Mouse (Mus musculus) T-helper 1 cell (primary cell): Measurements from ENCODE around the gene Map3k7cl.

Experiments
- in situ Hi-C: fragments of 300-600 bp; cut with MboI, MseI; formaldehyde crosslinking; loops from one replicate; pipeline ENCODE4 v1.15.1; 2025; ENCODE audit warnings: high pct_unique_total_duplicates

Gene Map3k7cl

DNA sequence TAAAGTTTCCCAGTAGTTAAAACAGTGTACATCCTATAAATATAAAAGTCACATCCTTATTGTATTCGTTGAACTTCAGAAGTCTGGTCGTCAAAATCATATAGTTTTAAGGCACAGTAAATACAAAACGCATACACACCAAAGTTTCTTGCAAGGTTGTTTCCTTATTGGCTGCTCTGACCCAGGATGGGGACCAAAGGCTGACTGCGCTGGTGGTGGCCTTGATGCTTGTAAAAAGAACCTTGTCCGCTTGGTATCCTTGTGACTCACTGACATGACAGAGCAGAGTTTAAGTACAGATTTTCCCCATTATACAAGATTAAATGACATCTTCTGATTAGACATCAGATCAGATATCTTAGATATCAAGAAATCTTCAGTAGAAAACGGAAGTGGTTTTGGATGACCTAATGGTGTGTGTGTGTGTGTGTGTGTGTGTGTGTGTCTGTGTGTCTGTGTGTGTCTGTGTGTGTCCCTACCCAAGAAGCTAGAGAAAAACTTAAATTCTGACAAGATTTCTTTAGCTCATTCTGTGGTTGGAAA is 82.2 kb downstream of the Map3k7cl start:
- in situ Hi-C loops: no loop called here

GRCm38 (mm10) chr16:87635841-87636240 is 82.7 kb downstream of the Map3k7cl start:
- in situ Hi-C loops: no loop called here

DNA sequence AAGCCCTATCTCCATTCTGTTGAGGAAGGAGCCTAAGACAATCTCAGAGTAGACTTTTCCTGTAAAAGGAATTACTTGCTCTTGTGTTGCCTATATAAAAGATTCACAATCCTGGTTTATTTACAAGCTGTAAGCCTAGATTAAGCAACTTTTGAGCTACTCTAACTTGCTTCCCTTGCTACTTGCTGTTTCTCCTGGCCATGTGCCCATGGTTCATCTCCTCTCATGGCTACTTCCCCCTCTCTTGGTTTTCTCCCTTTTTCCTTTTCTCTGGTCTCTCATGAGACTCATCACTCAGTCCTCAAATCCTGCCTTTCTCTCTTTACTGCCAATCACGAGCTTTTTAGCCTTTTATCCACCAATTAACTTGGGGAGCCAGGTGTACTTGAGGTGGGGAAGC is 85.0 kb downstream of the Map3k7cl start:
- in situ Hi-C loops: no loop called here

DNA sequence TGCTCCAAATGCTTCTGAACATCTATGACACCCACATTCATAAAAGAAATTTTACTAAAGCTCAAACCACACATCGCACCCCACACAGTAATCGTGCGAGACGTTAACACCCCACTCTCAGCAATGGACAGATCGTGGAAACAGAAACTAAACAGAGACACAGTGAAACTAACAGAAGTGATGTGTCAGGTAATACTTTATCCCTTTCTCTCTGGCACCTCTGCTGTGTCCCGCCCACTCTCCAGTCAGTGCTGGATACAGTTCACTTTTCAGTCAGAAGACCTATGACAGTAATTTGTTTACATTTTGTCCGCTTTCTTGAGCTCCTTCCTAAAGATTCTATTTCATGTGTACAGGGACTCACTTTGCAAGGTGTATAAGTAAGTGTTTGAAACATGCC is 89.1 kb downstream of the Map3k7cl start:
- in situ Hi-C loops: loop anchor here (10.0 kb wide), 1 partner anchor 73 kb away; no protein-coding TSS in a partner anchor

DNA sequence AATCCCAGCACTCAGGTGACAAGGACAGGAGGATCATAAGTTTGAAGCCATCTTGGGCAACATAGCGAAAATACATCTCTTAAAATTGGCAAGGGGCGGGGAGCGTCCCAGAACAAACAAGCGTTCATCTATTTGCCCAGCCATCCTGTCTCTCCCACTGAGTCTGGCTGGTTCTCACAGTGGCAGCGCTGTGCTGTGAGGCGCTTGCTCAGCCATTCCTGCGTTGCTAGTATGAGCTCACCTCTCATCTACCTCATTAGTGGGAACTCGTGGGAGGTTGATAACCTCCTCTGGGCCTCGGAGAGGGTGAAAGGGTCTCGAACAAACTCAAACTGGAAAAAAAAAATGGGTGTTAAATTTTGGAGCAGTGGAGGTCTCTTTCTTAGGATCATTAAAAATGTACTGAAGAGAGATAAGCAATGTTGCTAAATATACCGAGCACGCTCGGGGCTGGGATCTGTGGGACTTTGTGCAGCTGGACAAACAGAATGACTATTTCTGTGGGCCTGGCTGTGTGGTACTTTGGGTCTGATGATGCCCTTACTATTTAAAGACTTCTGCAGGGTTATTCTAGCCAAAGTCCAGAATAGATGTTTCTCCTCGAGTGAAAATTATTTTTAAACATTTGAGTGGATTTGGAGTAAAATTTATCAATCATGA is 91.1 kb downstream of the Map3k7cl start:
- in situ Hi-C loops: loop anchor here (10.0 kb wide), 1 partner anchor 71 kb away; no protein-coding TSS in a partner anchor
